Mouse (Mus musculus): Measurements from ENCODE around the gene Oxld1.

DNA sequence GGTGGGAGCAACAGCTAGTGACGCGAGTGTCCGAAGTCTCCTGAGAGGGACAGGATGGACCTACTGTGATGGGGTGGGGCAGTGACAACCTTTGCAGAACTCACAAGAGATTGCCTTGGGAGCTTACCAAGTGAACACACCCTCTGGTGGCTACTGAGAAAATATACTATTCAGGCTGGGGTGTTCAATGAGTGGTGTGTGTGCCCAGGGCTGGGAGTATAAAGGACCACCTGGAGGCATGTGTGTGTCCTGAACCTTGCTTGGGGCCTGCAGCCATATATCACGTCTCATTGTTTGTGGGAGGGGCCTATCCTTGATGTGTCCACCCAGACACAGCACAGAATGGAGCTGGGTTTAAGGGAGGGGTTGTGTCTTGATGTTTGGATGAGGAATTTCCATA is 30.6 kb upstream of the Oxld1 start:
- TF ChIP-seq EP300 (IDR thresholded peaks at IDR 0.05; ENCODE audit: insufficient read depth, low read depth, low read length): no peak
- no peak for TF ChIP-seq POLR2A (IDR thresholded peaks at IDR 0.05; ENCODE audit: insufficient read depth, low read length)
- no peak for TF ChIP-seq CTCF (IDR thresholded peaks at IDR 0.05; ENCODE audit: low read depth, low read length)

All from ES-Bruce4 (cell line).